Mouse (Mus musculus) midbrain, embryonic 16.5 days (tissue): ENCODE data around the gene Scgb1b27. TPM values are rescaled to one million over a fixed set of nuclear protein-coding genes. Genes with fewer than 3 reads are reported as not detected.
"Not testable (repeated sequence)": the region's sequence is repeated elsewhere in the genome, so short reads cannot be mapped to it uniquely, and the experiment has no call there.

ENCODE experiments used
- ATAC-seq: fragments of 200-750 bp; cut with Nextera tagmentation; 2 replicates; pipeline ENCODE4 v1.8.0; 2017; ENCODE audit warnings: moderate TSS enrichment
- H3K27ac ChIP-seq: fragments of 300-500 bp; sonication (generic); 2 replicates; pipeline ENCODE4 v1.5.1; 2014; ENCODE audit warnings: mild to moderate bottlenecking, low read length, mixed read lengths
- H3K27me3 ChIP-seq: fragments of 300-500 bp; sonication (generic); 2 replicates; pipeline ENCODE4 v1.6.1; 2014; ENCODE audit warnings: low read depth, low read length, mixed read lengths; ENCODE audit not compliant: control insufficient read depth, insufficient read depth
- H3K36me3 ChIP-seq: fragments of 300-500 bp; sonication (generic); 2 replicates; pipeline ENCODE4 v1.6.1; 2014; ENCODE audit warnings: mild to moderate bottlenecking, low read length, moderate library complexity, mixed read lengths; ENCODE audit not compliant: control insufficient read depth, insufficient read depth
- H3K4me1 ChIP-seq: fragments of 300-500 bp; sonication (generic); 2 replicates; pipeline ENCODE4 v1.6.1; 2014; ENCODE audit warnings: mild to moderate bottlenecking, low read length, mixed read lengths; ENCODE audit not compliant: control insufficient read depth, insufficient read depth
- H3K4me2 ChIP-seq: fragments of 300-500 bp; sonication (generic); 2 replicates; pipeline ENCODE4 v1.6.1; 2014; ENCODE audit warnings: mild to moderate bottlenecking, low read length, mixed read lengths
- H3K4me3 ChIP-seq: fragments of 300-500 bp; sonication (generic); 2 replicates; pipeline ENCODE4 v1.5.1; 2014; ENCODE audit warnings: low read depth, mild to moderate bottlenecking, low read length, moderate library complexity, mixed read lengths
- H3K9ac ChIP-seq: fragments of 300-500 bp; sonication (generic); 2 replicates; pipeline ENCODE4 v1.6.1; 2014; ENCODE audit warnings: low read depth, low read length, mixed read lengths
- H3K9me3 ChIP-seq: fragments of 300-500 bp; sonication (generic); replicated peaks from 2 replicates; pipeline ENCODE4 v1.6.1; 2014; ENCODE audit warnings: mild to moderate bottlenecking, low read length, mixed read lengths; ENCODE audit not compliant: control insufficient read depth, poor library complexity, severe bottlenecking
- WGBS: fragments of 180-500 bp; shearing (Covaris S2); extraction: QIAGEN DNeasy Blood & Tissue Kit; methylation state at CpG from one replicate; pipeline ENCODE4 v1.1.7; 2014; 5-methylcytosine and 5-hydroxymethylcytosine counted together
- polyA plus RNA-seq: library from polyadenylated mRNA; unstranded; fragments of >200 nt; fragmentation: Nextera tagmentation; extraction: Ambion mirVana; gene quantifications from 2 replicates; pipeline ENCODE4 v1.2.1, GENCODE M21; 2015

Scgb1b27 gene
- not detected in 2 replicates for polyA plus RNA-seq

DNA sequence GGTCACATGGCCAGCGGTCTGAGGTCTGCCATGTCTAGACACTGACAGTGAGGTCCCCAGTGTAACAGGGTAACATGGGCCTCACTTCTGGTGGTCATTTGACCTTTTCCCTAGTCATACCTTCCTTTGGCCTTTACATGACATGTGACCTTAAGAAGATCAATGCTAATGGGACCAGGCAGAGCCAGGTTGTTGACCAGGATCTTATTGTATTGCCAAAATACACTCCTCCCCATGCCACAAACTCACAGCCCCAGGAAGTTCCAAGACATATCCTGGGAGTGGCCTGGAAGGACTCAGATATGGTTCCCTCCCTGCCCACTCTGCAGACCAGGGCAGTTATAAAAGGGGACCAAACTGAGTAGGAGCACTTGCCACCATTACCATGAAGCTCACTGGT is at the start of gene Scgb1b27:
Gene Scgb1b27, plus strand, starts transcription at position 301 of the 400 bp plus-strand sequence.
- not testable (repeated sequence) for H3K27me3 ChIP-seq, H3K9me3 ChIP-seq, H3K4me3 ChIP-seq, H3K4me2 ChIP-seq, H3K36me3 ChIP-seq, H3K4me1 ChIP-seq, H3K27ac ChIP-seq, H3K9ac ChIP-seq, ATAC-seq
- 100% methylated on average over 1 of the region's 1 CpGs for WGBS

- H3K4me3 ChIP-seq, H3K27ac ChIP-seq, H3K36me3 ChIP-seq, H3K4me1 ChIP-seq, H3K27me3 ChIP-seq, H3K9ac ChIP-seq, H3K4me2 ChIP-seq, ATAC-seq: not testable (repeated sequence)
- peaks cover 15% of the 10 kb centered on the region for H3K9me3 ChIP-seq
- 29% methylated on average over 8 of the region's 9 CpGs for WGBS
These were observed 39.0 kb upstream of the Scgb1b27 start for GRCm38 (mm10) chr7:33982281-33982680.

- Histone ChIP-seq H3K9ac (no peak within 1 kb of the TSS), H3K9me3 (peaks cover 22% of the 10 kb centered on the region), H3K4me2 (no peak within 1 kb of the TSS), H3K4me1 (no peaks in the 10 kb centered on the region), H3K27me3 (no peaks in the 10 kb centered on the region), H3K4me3 (no peak within 1 kb of the TSS), H3K27ac (no peak within 1 kb of the TSS), H3K36me3 (no peaks in the 10 kb centered on the region)
- 81% methylated on average over 4 of the region's 4 CpGs for WGBS
- ATAC-seq = no peak
These were observed 7.4 kb upstream of the Scgb1b27 start, which contains the start of gene Scgb2b27 for GRCm38 (mm10) chr7:34013842-34014241. Scgb2b27 (minus strand) TSS chr7:34013942.

GRCm38 (mm10) chr7:34025641-34026040 is 4.4 kb downstream of the Scgb1b27 start:
- no peaks in the 10 kb centered on the region for H3K27me3 ChIP-seq

DNA sequence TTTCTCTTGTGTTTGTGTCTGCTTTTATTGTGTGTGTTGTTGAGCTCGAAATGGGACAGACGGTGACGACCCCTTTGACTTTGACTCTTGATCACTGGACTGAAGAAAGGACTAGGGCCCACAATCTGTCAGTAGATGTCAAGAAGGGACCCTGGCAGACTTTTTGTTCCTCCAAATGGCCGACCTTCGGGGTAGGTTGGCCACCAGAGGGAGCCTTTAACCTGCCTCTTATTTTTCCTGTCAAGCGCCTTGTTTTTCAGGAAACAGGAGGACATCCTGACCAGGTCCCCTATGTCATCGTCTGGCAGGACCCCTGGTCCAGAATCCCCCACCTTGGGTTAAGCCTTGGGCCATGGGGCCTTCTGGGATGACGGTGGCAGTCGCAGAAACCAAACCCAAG is 5.9 kb downstream of the Scgb1b27 start:
- peaks cover 20% of the 10 kb centered on the region for H3K9me3 ChIP-seq
- H3K4me1 ChIP-seq, H3K36me3 ChIP-seq, H3K4me3 ChIP-seq, H3K27me3 ChIP-seq, H3K4me2 ChIP-seq, H3K27ac ChIP-seq, ATAC-seq, H3K9ac ChIP-seq: not testable (repeated sequence)
- WGBS = 88% methylated on average over 9 of the region's 9 CpGs

More at GRCm38 (mm10) chr7:34025641-34026040, 4.4 kb downstream of the Scgb1b27 start:
- H3K36me3 ChIP-seq = no peaks in the 10 kb centered on the region
- H3K4me2 ChIP-seq = no peak overlapping the region
- no peak overlapping the region for H3K27ac ChIP-seq
- no peak overlapping the region for H3K9ac ChIP-seq
- peaks cover 12% of the 10 kb centered on the region; the same call in 1 of the 2 replicates for H3K9me3 ChIP-seq
- no peak overlapping the region for H3K4me3 ChIP-seq
- no peak for ATAC-seq
- no peaks in the 10 kb centered on the region for H3K4me1 ChIP-seq
- 82% methylated on average over 4 of the region's 4 CpGs for WGBS

- H3K4me3 ChIP-seq = no peak overlapping the region
- H3K9ac ChIP-seq = no peak overlapping the region
- H3K4me1 ChIP-seq = no peaks in the 10 kb centered on the region
- no peak overlapping the region for H3K27ac ChIP-seq
- 93% methylated on average over 11 of the region's 11 CpGs for WGBS
- no peaks in the 10 kb centered on the region for H3K27me3 ChIP-seq
- ATAC-seq = no peak
- no peaks in the 10 kb centered on the region for H3K36me3 ChIP-seq
- no peak overlapping the region for H3K4me2 ChIP-seq
- peaks cover 23% of the 10 kb centered on the region for H3K9me3 ChIP-seq
These were observed 8.7 kb downstream of the Scgb1b27 start for GRCm38 (mm10) chr7:34030026-34030425.

- H3K27me3 ChIP-seq, ATAC-seq, H3K4me3 ChIP-seq, H3K4me2 ChIP-seq, H3K4me1 ChIP-seq, H3K36me3 ChIP-seq, H3K27ac ChIP-seq, H3K9ac ChIP-seq: not testable (repeated sequence)
- peaks cover 15% of the 10 kb centered on the region for H3K9me3 ChIP-seq
- 87% methylated on average over 2 of the region's 4 CpGs for WGBS
These were observed 13.3 kb downstream of the Scgb1b27 start for GRCm38 (mm10) chr7:34034579-34034978.

GRCm38 (mm10) chr7:34036076-34036815 is 15.0 kb downstream of the Scgb1b27 start:
- not testable (repeated sequence) for H3K36me3 ChIP-seq, H3K4me3 ChIP-seq, H3K27ac ChIP-seq, H3K27me3 ChIP-seq, ATAC-seq, H3K9ac ChIP-seq, H3K4me1 ChIP-seq, H3K4me2 ChIP-seq
- H3K9me3 ChIP-seq = peaks cover 14% of the 10 kb centered on the region
- WGBS = 87% methylated on average over 11 of the region's 11 CpGs

- not testable (repeated sequence) for H3K9me3 ChIP-seq, H3K36me3 ChIP-seq, ATAC-seq, H3K4me3 ChIP-seq, H3K9ac ChIP-seq, H3K4me2 ChIP-seq, H3K27me3 ChIP-seq, H3K4me1 ChIP-seq, H3K27ac ChIP-seq
- 85% methylated on average over 5 of the region's 5 CpGs for WGBS
These were observed 46.8 kb downstream of the Scgb1b27 start for GRCm38 (mm10) chr7:34068132-34068531.
